Mouse (Mus musculus) brain, embryonic 14.5 days (tissue): ENCODE measurements around the gene Olfml2b.

Experiments
- CTCF ChIP-seq: fragments of 200-500 bp; IDR thresholded peaks from 2 replicates; pipeline ENCODE4 v1.5.1; 2012; ENCODE audit warnings: inconsistent platforms, mild to moderate bottlenecking, moderate library complexity, borderline replicate concordance; ENCODE audit not compliant: insufficient read depth, insufficient read length; ENCODE audit errors: extremely low read depth
- POLR2A ChIP-seq: fragments of 200-500 bp; IDR thresholded peaks from 2 replicates; pipeline ENCODE4 v1.6.1; 2012; ENCODE audit warnings: mild to moderate bottlenecking, inconsistent platforms, borderline replicate concordance; ENCODE audit not compliant: poor library complexity, insufficient read depth, insufficient read length, severe bottlenecking; ENCODE audit errors: extremely low read depth

- TF ChIP-seq CTCF: no peak
- TF ChIP-seq POLR2A: no peak
These were observed 52.7 kb downstream of the Olfml2b start for GRCm38 (mm10) chr1:170696996-170697395.
